Mouse (Mus musculus) T-cell, adult 66 days (primary cell): ENCODE results near the gene Gm20708. TPM values are rescaled to one million over a fixed set of nuclear protein-coding genes. Genes with fewer than 3 reads are reported as not detected.

ENCODE experiments used
- total RNA-seq, 2 experiments: library from RNA; stranded (reverse); gene quantifications; 3 replicates in 1 of 2; 4 replicates in 1 of 2; pipeline ENCODE4 v1.2.4; 2023

The Gm20708 gene
- total RNA-seq, result 10 to 100 TPM in 1 of 2 experiments, under 1 TPM in 1; 0.98 to 10.1 TPM

GRCm38 (mm10) chr11:117809407-117810311 is at the start of gene Gm20708, which contains the start of gene Syngr2:
Gene Gm20708 (plus strand): TSS chr11:117809668.
Gene Syngr2 (plus strand): TSS chr11:117809668.

GRCm38 (mm10) chr11:117781993-117782704 is 27.3 kb upstream of the Gm20708 start, which contains the start of the genes Tmc8 and Tmc6:
Gene Tmc8 (plus strand): TSS chr11:117782076.
Gene Tmc6 (minus strand): TSS chr11:117782198.

DNA sequence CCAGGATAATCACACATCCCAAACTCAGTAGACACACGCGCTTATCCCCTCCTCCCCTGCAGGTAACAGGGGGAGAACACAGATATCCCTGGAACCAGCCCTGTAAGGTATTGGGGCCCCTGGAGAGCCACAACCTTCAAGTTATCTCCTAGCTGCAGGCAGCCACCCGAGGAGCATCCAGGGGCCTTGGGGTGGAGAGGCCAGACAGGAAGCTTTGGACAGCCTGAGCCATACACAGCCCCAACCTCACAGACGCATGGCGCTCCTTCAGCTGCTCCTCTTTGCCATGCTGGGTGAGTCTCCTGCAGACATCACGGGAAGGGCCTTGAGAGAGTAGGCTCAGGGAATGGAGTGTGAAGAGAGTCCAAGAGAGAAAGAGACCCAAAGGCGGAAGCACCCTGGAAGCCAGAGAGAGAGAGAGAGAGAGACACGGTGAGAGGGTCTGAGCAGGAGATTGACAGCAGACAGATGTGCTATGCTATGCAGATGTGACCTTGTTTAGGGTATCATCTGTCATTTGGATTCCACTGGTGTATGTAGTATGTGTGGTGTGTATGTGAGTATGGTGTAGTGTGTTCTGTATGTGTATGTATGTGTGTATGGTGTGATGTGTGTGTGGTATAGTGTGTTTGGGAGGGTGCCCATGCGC is 11.8 kb upstream of the Gm20708 start, which contains the start of gene 6030468B19Rik:
TSS of gene 6030468B19Rik (plus strand) at position 150 of the 649 bp plus-strand sequence.

GRCm38 (mm10) chr11:117825333-117826101 is 16.0 kb downstream of the Gm20708 start, which contains the start of the genes Afmid and Tk1:
Gene Afmid (plus strand): TSS chr11:117825924.
Gene Tk1 (minus strand): TSS chr11:117826092.

GRCm38 (mm10) chr11:117848985-117849671 is 39.7 kb downstream of the Gm20708 start, which contains the start of gene Birc5:
Gene Birc5 (plus strand): TSS chr11:117849251.

GRCm38 (mm10) chr11:117860601-117861000 is 51.1 kb downstream of the Gm20708 start, which contains the start of gene Tmem235:
Gene Tmem235 (plus strand): TSS chr11:117860752.

DNA sequence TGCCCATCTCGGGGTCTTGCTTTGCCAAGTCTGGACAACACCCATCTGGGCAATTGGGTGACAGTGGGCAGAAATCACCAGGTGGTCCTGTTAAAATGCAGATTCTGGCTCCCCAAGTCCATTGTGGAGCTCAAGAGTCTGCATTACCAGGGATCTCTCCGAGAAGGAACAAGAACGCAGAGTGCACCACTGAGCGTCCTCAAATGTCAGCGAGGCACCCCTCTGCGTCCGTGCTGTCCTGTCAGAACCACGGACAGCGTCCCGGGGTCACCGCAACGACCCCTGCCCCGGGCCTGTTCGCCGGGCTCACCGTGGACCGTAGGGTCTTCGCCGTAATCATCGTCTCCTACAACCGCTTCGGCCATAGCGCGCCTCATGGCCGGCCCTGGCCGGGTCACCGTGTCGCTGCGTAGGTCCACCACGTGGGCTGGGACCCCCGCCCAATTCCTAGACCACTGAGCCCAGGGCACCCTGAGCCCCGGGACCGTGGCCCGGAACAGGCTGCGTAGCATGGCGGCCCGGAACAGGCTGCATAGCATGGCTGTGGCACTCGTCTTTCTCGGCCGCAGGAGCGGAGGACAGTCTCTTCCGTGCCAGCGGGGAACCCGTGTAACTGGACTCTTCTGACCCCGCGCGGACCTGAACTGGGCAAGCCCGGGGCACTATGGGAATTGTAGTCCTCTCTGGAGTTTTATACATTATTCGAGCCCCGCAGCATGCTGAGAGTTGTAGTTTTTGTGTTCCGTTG is 63.6 kb downstream of the Gm20708 start, which contains the start of gene Tha1:
TSS of gene Tha1 (minus strand) at position 621 of the 748 bp plus-strand sequence.

Other genes starting within 250 kb of the Gm20708 start
- 100 to 1,000 TPM; 106 to 110 TPM for gene Tnrc6c, start 155.4 kb upstream of the Gm20708 start, total RNA-seq
- 100 to 1,000 TPM in 1 of 2 experiments, 10 to 100 TPM in 1; 100.0 to 117 TPM for gene Tmc8, start 27.6 kb upstream of the Gm20708 start, total RNA-seq
- 100 to 1,000 TPM; 268 to 274 TPM for gene Tmc6, start 27.5 kb upstream of the Gm20708 start, total RNA-seq
- not detected for gene 6030468B19Rik, start 12.0 kb upstream of the Gm20708 start, total RNA-seq
- gene Syngr2, start within 50 bp of the Gm20708 start, total RNA-seq, result 10 to 100 TPM; 48.9 to 50.1 TPM
- gene Afmid, start 16.3 kb downstream of the Gm20708 start, total RNA-seq, result 10 to 100 TPM; 15.5 to 23.1 TPM
- gene Tk1, start 16.4 kb downstream of the Gm20708 start, total RNA-seq, result 10 to 100 TPM in 1 of 2 experiments, 1 to 10 TPM in 1; 3.6 to 10.5 TPM
- 10 to 100 TPM in 1 of 2 experiments, 1 to 10 TPM in 1; 1.2 to 11.3 TPM for gene Birc5, start 39.6 kb downstream of the Gm20708 start, total RNA-seq
- gene Tmem235, start 51.1 kb downstream of the Gm20708 start, total RNA-seq, result not detected
- gene Tha1, start 63.8 kb downstream of the Gm20708 start, total RNA-seq, result 10 to 100 TPM; 10.8 TPM
- gene Socs3, start 160.4 kb downstream of the Gm20708 start, total RNA-seq, result 10 to 100 TPM; 65.4 to 69.4 TPM
- 10 to 100 TPM; 56.0 to 58.6 TPM for gene Pgs1, start 176.6 kb downstream of the Gm20708 start, total RNA-seq